Mouse (Mus musculus) erythroblast, embryonic 14.5 days (primary cell): Measurements from ENCODE around the gene Adora1.

Experiments
- GATA1 ChIP-seq: IDR thresholded peaks from 2 replicates; pipeline ENCODE4 v1.6.1; 2012; ENCODE audit warnings: low read length, inconsistent platforms, mixed read lengths
- TAL1 ChIP-seq: IDR thresholded peaks from 3 replicates; pipeline ENCODE4 v1.6.1; 2012; ENCODE audit warnings: low read length, inconsistent platforms, mixed read lengths

DNA sequence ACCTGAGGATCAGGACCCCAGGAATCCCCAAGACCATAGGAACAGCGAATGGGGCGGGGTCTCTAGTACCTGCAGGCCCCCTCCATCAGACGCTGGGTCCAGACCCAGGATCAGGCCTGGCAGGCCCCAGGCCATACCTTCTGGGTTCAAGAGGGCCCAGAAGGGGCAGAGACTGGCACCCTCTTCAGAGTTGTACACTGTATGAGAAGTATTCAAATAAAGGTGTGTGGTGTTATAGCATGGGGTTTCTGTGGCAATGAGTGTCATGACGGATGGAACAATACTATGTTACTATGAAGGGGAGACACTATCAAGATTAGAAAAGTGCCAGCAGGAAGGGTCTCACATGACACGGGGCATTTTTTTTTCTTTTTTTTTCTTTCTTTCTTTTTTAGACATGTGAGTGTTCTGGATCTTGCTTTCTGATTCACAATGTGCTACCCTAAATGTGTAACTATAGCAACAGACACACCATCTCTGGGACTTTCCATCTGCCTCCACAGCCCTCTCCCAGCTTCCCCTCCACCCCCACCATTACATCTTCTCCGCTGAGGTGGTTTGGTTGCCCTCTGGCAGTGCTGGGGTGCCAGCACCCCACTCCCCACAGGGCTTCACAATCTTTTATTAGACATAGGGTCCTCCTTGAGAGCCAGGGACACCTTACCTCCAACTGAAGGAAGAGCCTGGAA, 34.1 kb downstream of the Adora1 start:
- TF ChIP-seq TAL1 (no peak), GATA1 (no peak)
